In the genomic region with DNA sequence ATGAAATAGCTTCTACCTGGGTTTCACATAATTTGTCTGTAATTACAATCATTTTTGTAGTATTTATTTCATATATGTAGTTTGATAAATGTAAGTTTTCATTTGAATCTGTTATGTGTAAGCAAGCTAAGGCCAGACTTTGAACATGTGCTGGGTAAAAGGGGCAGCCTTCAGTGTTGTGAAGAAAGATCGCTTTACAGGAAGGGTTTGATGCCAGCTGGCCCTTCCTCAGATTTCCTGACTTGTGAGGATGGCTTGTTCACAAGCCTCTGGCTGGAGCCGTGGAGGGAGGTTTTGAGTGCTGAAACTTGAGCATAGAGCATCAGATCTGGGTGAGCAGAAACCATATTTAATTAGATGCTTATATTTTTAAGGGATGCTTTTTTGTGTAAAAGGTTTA, we compare ENCODE assay signal across 31 mouse cellular contexts.
A peak's percentile ranks its signal among the peaks of the same experiment; 100 is the strongest.
DNase-seq lines count a peak whose midpoint lies in the region; ATAC-seq and TF ChIP-seq lines count a peak whose summit lies in the region.
"Had no signal": no experiment of that assay in that cellular context is flagged by ENCODE, and none has a peak within 500 bp of the region (broad histone marks: within the 10 kb centered on the region; RNA-seq: fewer than 3 reads in every experiment).

No protein-coding gene starts in this region.

- peak; percentile 23 for DNase-seq in forebrain, embryonic 14.5 days (ENCODE audit: low spot score)
- DNase-seq in forebrain, embryonic 10.5 days (ENCODE audit: extremely low spot score, low spot score) = no peak
- DNase-seq in left cerebral cortex, postnatal 4 days = peak; percentile 35
- no peak for DNase-seq in left cerebral cortex, postnatal 25 days (ENCODE audit: low spot score in 2 of 2)
- DNase-seq in embryonic facial prominence, embryonic 10.5 days (ENCODE audit: low spot score) = peak; percentile 36
- DNase-seq in limb, embryonic 14.5 days (ENCODE audit: low spot score) = peak; percentile 68
- DNase-seq: adrenal gland, adult 2 months; adrenal gland, postnatal 36 days; B cell, adult 2 months; cerebellum, adult 9-10 months; gastrocnemius, postnatal 14 days; heart, adult 11 months; kidney, postnatal 36 days; lung, embryonic 14.5 days; lung, postnatal 14 days; midbrain, embryonic 14.5 days; retina, postnatal 1 day; right cerebral cortex, postnatal 25 days; spleen, adult 18-20 months; thymus, postnatal 25 days had no signal

- no peak for TF ChIP-seq CTCF in intestine, postnatal 0 days (IDR thresholded peaks at IDR 0.05; ENCODE audit: low read depth)

- no peak overlapping the region for H3K4me3 ChIP-seq in forebrain, embryonic 14.5 days (ENCODE audit: low read depth, low read length)
- H3K4me3 ChIP-seq in forebrain, embryonic 10.5 days = no peak overlapping the region
- no peak overlapping the region for H3K4me3 ChIP-seq in embryonic facial prominence, embryonic 10.5 days
- no peak overlapping the region for H3K4me3 ChIP-seq in limb, embryonic 14.5 days (replicated peaks; ENCODE audit: low read length)
- H3K4me3 ChIP-seq in intestine, postnatal 0 days (ENCODE audit: low read depth, low read length) = no peak overlapping the region
- H3K4me3 ChIP-seq: embryonic facial prominence, embryonic 15.5 days; forebrain, embryonic 13.5 days; heart, embryonic 10.5 days; heart, embryonic 15.5 days; hindbrain, embryonic 13.5 days; layer of hippocampus, adult 2 months; left cerebral cortex, adult 2 months; liver, embryonic 15.5 days had no signal

- H3K9me3 ChIP-seq in forebrain, embryonic 14.5 days (replicated peaks; ENCODE audit: control insufficient read depth, low read length) = no peaks in the 10 kb centered on the region
- no peaks in the 10 kb centered on the region for H3K9me3 ChIP-seq in forebrain, embryonic 10.5 days
- no peaks in the 10 kb centered on the region for H3K9me3 ChIP-seq in embryonic facial prominence, embryonic 10.5 days
- no peaks in the 10 kb centered on the region for H3K9me3 ChIP-seq in limb, embryonic 14.5 days (ENCODE audit: control insufficient read depth, low read length)
- H3K9me3 ChIP-seq in intestine, postnatal 0 days (ENCODE audit: control insufficient read depth) = no peaks in the 10 kb centered on the region
- H3K9me3 ChIP-seq: embryonic facial prominence, embryonic 15.5 days; forebrain, embryonic 13.5 days; heart, embryonic 10.5 days; heart, embryonic 15.5 days; hindbrain, embryonic 13.5 days; liver, embryonic 15.5 days had no signal

- intact Hi-C loops in left cerebral cortex, postnatal 4 days (cut with DNase I) = no loop called here
- intact Hi-C loops in left cerebral cortex, postnatal 25 days (cut with DNase I) = no loop called here

- H3K27ac ChIP-seq in forebrain, embryonic 14.5 days (ENCODE audit: low read depth, low read length) = no peak overlapping the region
- H3K27ac ChIP-seq in forebrain, embryonic 10.5 days = no peak overlapping the region
- no peak overlapping the region for H3K27ac ChIP-seq in embryonic facial prominence, embryonic 10.5 days (replicated peaks)
- no peak overlapping the region for H3K27ac ChIP-seq in limb, embryonic 14.5 days (replicated peaks; ENCODE audit: low read depth, low read length)
- no peak overlapping the region for H3K27ac ChIP-seq in intestine, postnatal 0 days (ENCODE audit: low read depth, low read length)
- H3K27ac ChIP-seq: embryonic facial prominence, embryonic 15.5 days; forebrain, embryonic 13.5 days; heart, embryonic 10.5 days; heart, embryonic 15.5 days; hindbrain, embryonic 13.5 days; layer of hippocampus, adult 2 months; left cerebral cortex, adult 2 months; liver, embryonic 15.5 days had no signal

- H3K4me2 ChIP-seq in forebrain, embryonic 14.5 days (ENCODE audit: low read length) = no peak overlapping the region
- H3K4me2 ChIP-seq in limb, embryonic 14.5 days (replicated peaks; ENCODE audit: low read depth, low read length, severe bottlenecking) = no peak overlapping the region
- H3K4me2 ChIP-seq in intestine, postnatal 0 days (replicated peaks; ENCODE audit: low read depth) = no peak overlapping the region
- H3K4me2 ChIP-seq: embryonic facial prominence, embryonic 15.5 days; forebrain, embryonic 13.5 days; heart, embryonic 15.5 days; hindbrain, embryonic 13.5 days; liver, embryonic 15.5 days; lung, embryonic 14.5 days had no signal

- H3K36me3 ChIP-seq in forebrain, embryonic 14.5 days (ENCODE audit: control insufficient read depth, insufficient read depth, low read length) = no peaks in the 10 kb centered on the region
- no peaks in the 10 kb centered on the region for H3K36me3 ChIP-seq in forebrain, embryonic 10.5 days (replicated peaks)
- H3K36me3 ChIP-seq in embryonic facial prominence, embryonic 10.5 days (replicated peaks) = no peaks in the 10 kb centered on the region
- no peaks in the 10 kb centered on the region for H3K36me3 ChIP-seq in limb, embryonic 14.5 days (ENCODE audit: control insufficient read depth, insufficient read depth, low read length)
- H3K36me3 ChIP-seq in intestine, postnatal 0 days (ENCODE audit: control insufficient read depth, insufficient read depth) = no peaks in the 10 kb centered on the region
- H3K36me3 ChIP-seq: embryonic facial prominence, embryonic 15.5 days; heart, embryonic 10.5 days; heart, embryonic 15.5 days; hindbrain, embryonic 13.5 days had no signal

- TF ChIP-seq POLR2A in limb, embryonic 14.5 days (IDR thresholded peaks at IDR 0.05; ENCODE audit: borderline replicate concordance, extremely low read depth, insufficient read depth, insufficient read length) = no peak

- no peaks in the 10 kb centered on the region for H3K4me1 ChIP-seq in forebrain, embryonic 14.5 days (ENCODE audit: control insufficient read depth, insufficient read depth, low read length)
- no peaks in the 10 kb centered on the region for H3K4me1 ChIP-seq in forebrain, embryonic 10.5 days
- H3K4me1 ChIP-seq in embryonic facial prominence, embryonic 10.5 days = no peaks in the 10 kb centered on the region
- H3K4me1 ChIP-seq in limb, embryonic 14.5 days (ENCODE audit: control insufficient read depth, insufficient read depth, low read length) = no peaks in the 10 kb centered on the region
- H3K4me1 ChIP-seq in intestine, postnatal 0 days (replicated peaks; ENCODE audit: control insufficient read depth, insufficient read depth, low read length) = no peaks in the 10 kb centered on the region
- H3K4me1 ChIP-seq: embryonic facial prominence, embryonic 15.5 days; forebrain, embryonic 13.5 days; heart, embryonic 10.5 days; heart, embryonic 15.5 days; hindbrain, embryonic 13.5 days; liver, embryonic 15.5 days had no signal

- no peak overlapping the region for H3K9ac ChIP-seq in forebrain, embryonic 14.5 days (ENCODE audit: low read length)
- no peak overlapping the region for H3K9ac ChIP-seq in limb, embryonic 14.5 days (ENCODE audit: low read depth, low read length, severe bottlenecking)
- no peak overlapping the region for H3K9ac ChIP-seq in intestine, postnatal 0 days (ENCODE audit: low read depth, low read length)
- H3K9ac ChIP-seq: embryonic facial prominence, embryonic 15.5 days; forebrain, embryonic 13.5 days; heart, embryonic 15.5 days; hindbrain, embryonic 13.5 days; liver, embryonic 15.5 days; lung, embryonic 14.5 days had no signal

- no peak for ATAC-seq in forebrain, embryonic 14.5 days
- ATAC-seq in limb, embryonic 14.5 days (ENCODE audit: low FRiP score, low read depth) = no peak
- no peak for ATAC-seq in intestine, postnatal 0 days
- ATAC-seq: activated CD4-positive, CD25-positive, alpha-beta regulatory T cell, adult 4 months; forebrain, embryonic 13.5 days; intestine, embryonic 16.5 days had no signal

- H3K27me3 ChIP-seq in forebrain, embryonic 14.5 days (replicated peaks; ENCODE audit: control insufficient read depth, insufficient read depth, low read length) = no peaks in the 10 kb centered on the region
- H3K27me3 ChIP-seq in forebrain, embryonic 10.5 days (ENCODE audit: poor library complexity, severe bottlenecking) = no peaks in the 10 kb centered on the region
- H3K27me3 ChIP-seq in embryonic facial prominence, embryonic 10.5 days (replicated peaks; ENCODE audit: low read depth, poor library complexity, severe bottlenecking) = no peaks in the 10 kb centered on the region
- no peaks in the 10 kb centered on the region for H3K27me3 ChIP-seq in limb, embryonic 14.5 days (ENCODE audit: control insufficient read depth, insufficient read depth, low read length)
- H3K27me3 ChIP-seq in intestine, postnatal 0 days (replicated peaks; ENCODE audit: control insufficient read depth, insufficient read depth, low read length) = no peaks in the 10 kb centered on the region
- H3K27me3 ChIP-seq: embryonic facial prominence, embryonic 15.5 days; forebrain, embryonic 13.5 days; heart, embryonic 15.5 days; hindbrain, embryonic 13.5 days; liver, embryonic 15.5 days had no signal

- 65% methylated on average over 2 of the region's 2 CpGs for WGBS in forebrain, embryonic 14.5 days
- WGBS in forebrain, embryonic 10.5 days = 78% methylated on average over 2 of the region's 2 CpGs
- 52% methylated on average over 2 of the region's 2 CpGs for WGBS in embryonic facial prominence, embryonic 10.5 days
- WGBS in limb, embryonic 14.5 days = 33% methylated on average over 2 of the region's 2 CpGs
- WGBS in intestine, postnatal 0 days = 77% methylated on average over 2 of the region's 2 CpGs

Comparison
In these comparisons a context has a peak if more than half of its experiments do, and no peak if none do; other contexts are left out.
1. DNase-seq: peak in forebrain, embryonic 14.5 days (single experiment), left cerebral cortex, postnatal 4 days (single experiment), embryonic facial prominence, embryonic 10.5 days (single experiment) and limb, embryonic 14.5 days (single experiment); none in forebrain, embryonic 10.5 days (single experiment) and left cerebral cortex, postnatal 25 days (0 of 2).